Mouse (Mus musculus): Measurements from ENCODE around the gene Gpr39. TPM values are rescaled to one million over a fixed set of nuclear protein-coding genes. Genes with fewer than 3 reads are reported as not detected.

Gene Gpr39
- polyA plus RNA-seq, 1 experiment from 2014 or later = not detected

DNA sequence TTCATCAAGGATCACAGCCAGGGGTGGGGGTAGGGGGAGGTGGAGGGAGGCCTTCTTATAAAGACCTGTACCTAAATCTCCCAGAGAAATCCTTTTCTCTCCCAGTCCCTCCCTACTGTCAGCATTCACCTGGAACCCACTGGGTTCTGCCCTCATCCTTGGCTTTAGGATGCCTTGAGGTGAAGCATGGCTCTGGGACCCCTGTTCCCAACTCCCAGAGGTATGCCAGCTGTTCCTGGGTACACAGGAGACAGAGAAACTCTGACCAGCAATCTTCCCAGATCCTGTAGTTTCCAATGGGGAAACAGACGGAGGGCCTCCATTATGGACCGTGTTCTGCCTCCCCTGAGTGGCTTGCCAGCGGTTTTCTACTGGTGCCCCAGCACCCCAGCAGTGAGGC lies 243.9 kb downstream of the Gpr39 start:
- Histone ChIP-seq H3K36me3 (no peaks in the 10 kb centered on the region), H3K4me2 (replicated peaks) (no peak overlapping the region), H3K27ac (replicated peaks) (no peak overlapping the region), H3K4me1 (no peaks in the 10 kb centered on the region), H3K4me3 (no peak overlapping the region), H3K9me3 (peaks cover 11% of the 10 kb centered on the region; the same call in 1 of the 2 replicates), H3K27me3 (no peaks in the 10 kb centered on the region; the same call in 1 of the 2 replicates), H3K9ac (replicated peaks) (no peak overlapping the region)
- ATAC-seq (ENCODE audit: low FRiP score, low read depth) = no peak
- 95% methylated on average over 3 of the region's 3 CpGs for WGBS

GRCm38 (mm10) chr1:125923062-125923461 lies 246.3 kb downstream of the Gpr39 start:
- ATAC-seq (ENCODE audit: low FRiP score, low read depth) = no peak
- H3K9ac ChIP-seq (replicated peaks) = no peak overlapping the region
- H3K4me3 ChIP-seq = no peak overlapping the region
- no peaks in the 10 kb centered on the region for H3K4me1 ChIP-seq
- 82% methylated on average over 2 of the region's 2 CpGs for WGBS
- no peaks in the 10 kb centered on the region for H3K36me3 ChIP-seq
- no peak overlapping the region for H3K4me2 ChIP-seq (replicated peaks)
- H3K9me3 ChIP-seq = peaks cover 11% of the 10 kb centered on the region; the same call in 1 of the 2 replicates
- H3K27me3 ChIP-seq = no peaks in the 10 kb centered on the region
- H3K27ac ChIP-seq (replicated peaks) = no peak overlapping the region

Other genes starting within 250 kb of the Gpr39 start
- gene Actr3, start 241.3 kb upstream of the Gpr39 start, polyA plus RNA-seq (2016; fragmentation: Nextera tagmentation; extraction: Ambion mirVana) = 247 and 248 TPM in 2 replicates
- gene Slc35f5, start 116.4 kb upstream of the Gpr39 start, polyA plus RNA-seq (2016; fragmentation: Nextera tagmentation; extraction: Ambion mirVana) = 28.4 and 28.8 TPM in 2 replicates
- gene Lypd1, start 236.1 kb downstream of the Gpr39 start, polyA plus RNA-seq (2016; fragmentation: Nextera tagmentation; extraction: Ambion mirVana) = 12.9 and 14.6 TPM in 2 replicates

Data from midbrain, embryonic 12.5 days (tissue).